Mouse (Mus musculus) retina, embryonic 14.5 days (tissue): ENCODE results near the gene Arhgap44.

Source experiments
- DNase-seq: peaks from one replicate; pipeline ENCODE4 v3.0.0-alpha.2; 2015; ENCODE audit warnings: low spot score

Arhgap44 gene

GRCm38 (mm10) chr11:65137145-65137652 is 25.6 kb downstream of the Arhgap44 start:
- DNase-seq = no peak

DNA sequence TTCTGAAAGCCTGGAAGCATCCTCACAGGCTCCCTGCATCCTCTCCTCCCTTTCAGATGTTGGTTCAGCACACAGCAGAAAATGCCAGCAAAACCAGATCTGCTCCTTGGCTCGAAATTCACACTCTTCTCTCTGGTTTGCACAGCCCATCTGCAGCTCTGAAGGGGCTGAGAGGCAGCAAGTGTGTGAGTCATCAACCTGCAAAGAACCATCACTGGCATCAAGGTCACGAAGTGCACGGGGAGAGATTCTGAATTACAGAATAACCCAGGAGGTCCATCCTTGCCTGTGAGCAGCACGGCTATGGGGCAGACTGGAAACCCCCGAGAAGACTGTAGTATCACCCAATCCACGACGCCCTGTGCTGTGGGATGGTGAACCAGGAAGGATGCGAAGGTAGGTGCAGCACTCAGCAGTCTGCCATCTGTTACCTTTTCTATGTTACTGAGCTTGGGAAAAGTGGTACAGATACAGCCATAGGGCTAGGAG is 27.5 kb downstream of the Arhgap44 start:
- no peak for DNase-seq

GRCm38 (mm10) chr11:65133661-65134060 is 29.1 kb downstream of the Arhgap44 start:
- no peak for DNase-seq

- no peak for DNase-seq
Measured at GRCm38 (mm10) chr11:65129110-65129509, 33.7 kb downstream of the Arhgap44 start.

DNA sequence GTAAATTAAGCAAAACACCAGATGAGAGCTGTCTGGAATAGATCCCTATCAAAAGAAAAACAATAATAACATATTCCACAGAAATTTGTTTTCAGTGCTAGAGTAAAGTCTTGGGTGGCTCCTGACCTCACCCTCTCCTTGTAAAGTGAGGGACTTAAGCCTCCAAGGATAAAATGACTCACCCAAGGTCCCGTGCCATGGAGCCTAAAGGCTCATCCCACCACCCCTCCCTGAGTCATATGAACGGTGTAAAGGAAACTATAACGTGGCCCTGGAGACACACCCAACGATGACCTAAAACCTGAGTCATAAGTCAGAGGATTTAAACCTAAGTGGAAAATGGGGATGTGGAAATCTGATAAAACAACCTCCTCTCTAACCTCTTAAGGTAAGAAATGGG is 34.1 kb downstream of the Arhgap44 start:
- DNase-seq = no peak

DNA sequence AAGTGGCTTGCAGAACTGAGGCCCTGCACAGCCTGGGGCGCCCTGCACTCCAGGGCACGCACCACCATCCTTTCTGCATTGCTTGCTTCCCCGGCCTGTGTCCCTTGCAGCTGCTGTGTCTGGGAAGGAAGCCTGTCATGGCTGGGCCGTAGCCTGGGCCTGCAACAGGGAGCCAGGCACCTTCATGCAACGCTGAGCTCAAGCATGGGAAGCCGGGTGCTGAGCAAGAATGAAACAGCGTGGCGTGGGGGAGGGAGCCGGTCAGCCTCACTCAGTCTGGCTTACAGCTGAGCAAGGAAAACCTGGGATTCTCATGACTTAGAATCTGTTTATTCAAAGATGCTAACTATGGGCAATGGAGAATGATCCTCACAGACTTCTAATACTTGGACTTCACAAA is 36.2 kb downstream of the Arhgap44 start:
- DNase-seq = no peak

- peak; percentile 69 for DNase-seq
Measured at GRCm38 (mm10) chr11:65124913-65125418, 37.8 kb downstream of the Arhgap44 start.

- no peak for DNase-seq
Measured at GRCm38 (mm10) chr11:65120276-65120675, 42.5 kb downstream of the Arhgap44 start.

DNA sequence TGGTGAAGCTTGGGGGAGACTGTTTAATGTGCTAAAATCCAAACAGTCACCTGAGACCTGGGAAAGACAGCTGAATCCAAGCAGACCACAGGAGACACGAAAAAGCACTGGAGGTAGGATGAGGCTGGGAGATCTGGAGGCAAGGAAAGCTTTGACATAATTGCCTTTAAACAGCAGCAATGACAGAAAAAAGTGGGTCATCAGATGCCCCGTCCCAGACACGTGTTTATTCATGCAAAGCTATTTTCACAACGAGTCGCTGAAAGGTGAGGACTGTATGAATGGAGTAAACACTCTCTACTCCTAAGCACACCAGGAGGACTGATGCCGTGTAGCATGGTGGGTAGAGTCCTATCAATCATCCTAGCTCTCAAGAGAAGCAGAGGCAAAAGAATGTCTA is 47.0 kb downstream of the Arhgap44 start:
- DNase-seq = no peak

DNA sequence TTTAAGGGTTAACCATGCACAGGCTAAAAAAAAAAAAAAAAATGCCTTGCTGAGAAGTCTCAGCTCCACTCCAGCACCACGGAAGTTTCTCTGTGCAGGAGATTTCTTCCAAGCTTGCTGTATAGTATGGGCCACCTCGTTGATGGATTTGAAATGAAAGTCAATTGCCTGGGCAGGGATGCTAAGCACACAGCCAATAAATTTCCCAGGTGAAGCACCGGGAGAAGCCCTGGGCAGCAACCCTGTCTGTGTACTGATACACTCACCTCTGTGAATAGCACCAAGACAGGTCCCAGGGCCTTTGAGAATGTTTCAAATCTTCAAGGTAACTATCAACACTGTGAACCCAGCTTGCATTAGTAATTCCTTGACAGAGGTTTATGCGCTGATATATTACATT is 50.7 kb downstream of the Arhgap44 start:
- DNase-seq = no peak

- no peak for DNase-seq
Measured at GRCm38 (mm10) chr11:65111651-65112050, 51.1 kb downstream of the Arhgap44 start.

GRCm38 (mm10) chr11:65110058-65110457 is 52.7 kb downstream of the Arhgap44 start:
- DNase-seq = peak; percentile 16

DNA sequence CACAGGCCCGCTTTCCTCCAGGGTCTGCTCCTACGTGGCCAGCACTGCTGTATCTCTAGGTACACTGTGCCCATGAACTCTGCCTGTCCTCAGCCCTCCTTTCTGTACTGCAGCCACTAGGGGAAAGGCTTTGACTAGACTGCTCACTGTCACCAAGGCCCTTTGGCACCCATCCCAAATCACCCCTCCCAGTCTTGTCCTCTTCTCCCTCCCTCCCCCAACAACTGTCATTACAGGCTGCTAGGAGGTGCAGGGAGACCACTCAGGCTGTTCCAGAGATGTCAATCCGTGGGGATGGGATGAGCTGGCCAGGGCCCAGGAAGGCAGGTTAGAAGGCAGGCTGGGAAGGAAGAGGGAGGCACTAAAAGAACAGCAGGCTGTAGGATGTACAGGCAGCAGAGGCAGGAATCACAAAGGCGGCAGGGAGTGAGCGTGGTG is 55.0 kb downstream of the Arhgap44 start:
- no peak for DNase-seq

DNA sequence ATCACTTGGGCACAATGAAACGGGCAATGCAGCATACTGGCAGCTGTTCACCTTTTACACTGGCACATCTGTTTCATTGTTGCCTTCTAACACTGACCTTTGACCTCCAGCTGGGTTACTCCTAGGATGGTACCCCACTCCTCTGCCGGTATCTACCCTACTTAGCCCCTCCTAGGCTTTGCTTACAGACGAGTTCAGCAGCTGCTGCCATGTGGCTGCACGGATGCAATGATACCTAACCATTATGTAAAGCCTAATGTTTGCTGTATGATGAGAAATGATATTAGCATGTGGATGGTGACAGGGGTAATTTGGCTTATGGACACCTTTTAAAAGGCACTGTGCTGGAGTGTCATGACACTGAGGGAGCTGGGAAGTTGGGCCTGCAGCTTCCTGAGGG is 55.6 kb downstream of the Arhgap44 start:
- DNase-seq = no peak

DNA sequence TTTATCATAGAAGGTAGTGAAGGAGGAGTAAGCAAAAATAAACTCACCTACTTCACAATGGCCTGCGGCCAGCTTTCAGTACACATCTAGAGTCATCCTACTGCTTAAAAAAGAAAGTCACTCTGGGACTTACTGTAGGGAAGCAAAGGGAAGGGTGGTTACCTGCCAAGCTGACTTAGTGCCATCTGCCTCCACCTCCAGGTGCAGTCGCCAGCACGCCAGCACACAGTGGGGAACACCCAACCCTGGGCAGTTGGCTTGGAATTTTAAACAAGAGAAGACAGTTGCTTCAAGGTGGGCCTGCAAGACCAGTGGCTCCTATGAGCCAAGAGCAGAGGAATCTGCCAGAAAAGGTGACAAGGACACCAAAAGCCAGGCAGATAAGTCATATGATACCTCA is 58.7 kb downstream of the Arhgap44 start:
- no peak for DNase-seq

- DNase-seq = no peak
Measured at GRCm38 (mm10) chr11:65101206-65101605, 61.6 kb downstream of the Arhgap44 start.

- no peak for DNase-seq
Measured at GRCm38 (mm10) chr11:65100031-65100430, 62.7 kb downstream of the Arhgap44 start.

DNA sequence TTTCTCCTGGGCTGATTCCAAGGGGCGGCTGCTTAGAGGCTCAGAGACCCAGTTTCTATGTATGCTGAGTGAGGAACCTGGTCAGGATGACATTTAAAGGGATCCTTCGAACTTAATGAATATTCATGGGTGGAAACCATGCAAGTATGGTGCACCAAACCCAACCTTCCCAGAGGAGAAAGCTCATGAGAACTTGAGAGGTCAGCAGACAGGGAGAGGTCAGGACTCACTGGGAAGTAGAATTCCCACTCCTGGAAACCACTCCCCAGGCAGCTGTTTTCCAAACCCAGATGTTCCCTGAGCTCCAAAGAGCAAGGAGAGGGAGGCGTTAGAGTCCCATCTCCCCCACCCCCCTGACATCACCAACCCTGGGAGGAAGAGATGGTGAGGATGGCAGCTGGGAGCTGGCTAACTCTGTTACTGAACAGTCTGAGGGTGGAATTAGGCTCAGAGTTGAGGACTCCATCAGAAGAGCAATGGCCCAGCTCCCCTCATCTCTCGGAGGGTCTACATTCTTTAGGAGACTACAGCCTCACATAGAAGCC is 65.2 kb downstream of the Arhgap44 start:
- DNase-seq = no peak

GRCm38 (mm10) chr11:65096866-65097265 is 65.9 kb downstream of the Arhgap44 start:
- DNase-seq = no peak

GRCm38 (mm10) chr11:65092851-65093250 is 69.9 kb downstream of the Arhgap44 start:
- DNase-seq = no peak

GRCm38 (mm10) chr11:65090386-65090785 is 72.4 kb downstream of the Arhgap44 start:
- no peak for DNase-seq

DNA sequence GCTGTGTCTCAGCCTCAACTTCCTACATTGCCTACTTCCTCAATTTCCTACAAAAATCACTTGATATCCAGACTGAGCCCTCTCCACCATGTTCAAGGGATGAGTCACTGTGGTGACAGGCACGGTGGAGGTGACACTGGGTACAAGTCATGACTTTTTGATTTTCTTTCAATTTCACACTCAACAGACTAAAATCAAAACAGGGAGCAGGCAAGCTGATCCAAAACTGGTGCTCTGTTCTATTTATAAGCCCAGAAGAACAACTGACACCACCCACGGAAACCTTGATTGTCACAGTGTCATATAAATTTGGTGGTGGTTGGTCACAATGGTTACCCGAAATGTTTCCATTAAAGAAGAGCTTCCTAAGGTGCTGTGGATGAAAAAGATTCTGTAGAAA is 72.8 kb downstream of the Arhgap44 start:
- no peak for DNase-seq

- DNase-seq = no peak
Measured at GRCm38 (mm10) chr11:65089282-65089681, 73.5 kb downstream of the Arhgap44 start.
